Mouse (Mus musculus) liver, embryonic 18 days (tissue): ENCODE results near the gene Mgat5. TPM values are rescaled to one million over a fixed set of nuclear protein-coding genes. Genes with fewer than 3 reads are reported as not detected.

Experiments
- polyA plus RNA-seq: library from polyadenylated mRNA; depleted of rRNA; stranded (reverse); fragments of >200 nt; gene quantifications from 2 replicates; pipeline ENCODE4 v1.2.3, GENCODE M21; 2012; rRNA removed

The Mgat5 gene
- 1.0 and 1.2 TPM in 2 replicates for polyA plus RNA-seq

GRCm38 (mm10) chr1:127204817-127205485, at the start of gene Mgat5:
TSS of gene Mgat5 (plus strand) at chr1:127205015.

